Mouse (Mus musculus): ENCODE measurements around the gene Tmem91. TPM values are rescaled to one million over a fixed set of nuclear protein-coding genes. Genes with fewer than 3 reads are reported as not detected.

Tmem91 gene
- polyA plus RNA-seq, 1 experiment from 2014 or later: 3.4 TPM

GRCm38 (mm10) chr7:25710519-25711130 lies 35.7 kb upstream of the Tmem91 start:
- H3K4me3 ChIP-seq (replicated peaks): no peak overlapping the region
- 0 out of 2 replicates have a peak overlapping the region, but pooled peaks have one; percentile 4 for H3K9ac ChIP-seq
- H3K4me2 ChIP-seq (replicated peaks): peak overlapping the region; percentile 36
- ATAC-seq (ENCODE audit: insufficient number of reproducible peaks, low FRiP score, low TSS enrichment, low read depth): no peak
- peak overlapping the region; percentile 63; the same call in 1 of the 2 replicates for H3K27ac ChIP-seq (replicated peaks)
- no peaks in the 10 kb centered on the region for H3K9me3 ChIP-seq (replicated peaks)
- H3K36me3 ChIP-seq: peaks cover 37% of the 10 kb centered on the region
- WGBS: 6% methylated on average over 6 of the region's 7 CpGs
- H3K27me3 ChIP-seq: no peaks in the 10 kb centered on the region
- H3K4me1 ChIP-seq: peaks cover 44% of the 10 kb centered on the region

GRCm38 (mm10) chr7:25709961-25710360 lies 35.0 kb upstream of the Tmem91 start:
- Histone ChIP-seq H3K4me2 (replicated peaks) (peak overlapping the region; percentile 36; the same call in 1 of the 2 replicates), H3K4me1 (peaks cover 44% of the 10 kb centered on the region), H3K9ac (0 out of 2 replicates have a peak overlapping the region, but pooled peaks have one; percentile 4), H3K27ac (replicated peaks) (peak overlapping the region; percentile 63; the same call in 1 of the 2 replicates), H3K36me3 (peaks cover 30% of the 10 kb centered on the region), H3K9me3 (replicated peaks) (no peaks in the 10 kb centered on the region), H3K4me3 (replicated peaks) (no peak overlapping the region), H3K27me3 (no peaks in the 10 kb centered on the region)
- ATAC-seq (ENCODE audit: insufficient number of reproducible peaks, low FRiP score, low TSS enrichment, low read depth): peak; percentile 25; the same call in 1 of the 2 replicates
- 10% methylated on average over 12 of the region's 12 CpGs for WGBS

- Histone ChIP-seq H3K4me3 (replicated peaks) (no peak overlapping the region), H3K27me3 (peaks cover 6% of the 10 kb centered on the region; the same call in 1 of the 2 replicates), H3K4me2 (replicated peaks) (no peak overlapping the region), H3K9ac (no peak overlapping the region), H3K36me3 (peaks cover 8% of the 10 kb centered on the region; the same call in 1 of the 2 replicates), H3K9me3 (replicated peaks) (no peaks in the 10 kb centered on the region), H3K4me1 (peaks cover 52% of the 10 kb centered on the region), H3K27ac (replicated peaks) (peak overlapping the region; percentile 68)
- peak; percentile 17 for ATAC-seq (ENCODE audit: insufficient number of reproducible peaks, low FRiP score, low TSS enrichment, low read depth)
- 44% methylated on average over 15 of the region's 15 CpGs for WGBS
Observed at GRCm38 (mm10) chr7:25707581-25708292, 32.8 kb upstream of the Tmem91 start.

- no peak for ATAC-seq (ENCODE audit: insufficient number of reproducible peaks, low FRiP score, low TSS enrichment, low read depth)
- H3K4me2 ChIP-seq (replicated peaks): no peak overlapping the region
- H3K27ac ChIP-seq (replicated peaks): peak overlapping the region; percentile 68; the same call in 1 of the 2 replicates
- 47% methylated on average over 7 of the region's 7 CpGs for WGBS
- H3K4me3 ChIP-seq (replicated peaks): no peak overlapping the region
- no peaks in the 10 kb centered on the region for H3K9me3 ChIP-seq (replicated peaks)
- no peak overlapping the region for H3K9ac ChIP-seq
- peaks cover 43% of the 10 kb centered on the region for H3K4me1 ChIP-seq
- H3K36me3 ChIP-seq: peaks cover 7% of the 10 kb centered on the region; the same call in 1 of the 2 replicates
- H3K27me3 ChIP-seq: peaks cover 6% of the 10 kb centered on the region; the same call in 1 of the 2 replicates
Observed at GRCm38 (mm10) chr7:25706578-25707170, 31.7 kb upstream of the Tmem91 start.

- peaks cover 6% of the 10 kb centered on the region; the same call in 1 of the 2 replicates for H3K27me3 ChIP-seq
- H3K27ac ChIP-seq (replicated peaks): no peak overlapping the region
- H3K36me3 ChIP-seq: peaks cover 16% of the 10 kb centered on the region
- no peaks in the 10 kb centered on the region for H3K9me3 ChIP-seq (replicated peaks)
- ATAC-seq (ENCODE audit: insufficient number of reproducible peaks, low FRiP score, low TSS enrichment, low read depth): no peak
- H3K4me2 ChIP-seq (replicated peaks): no peak overlapping the region
- peaks cover 35% of the 10 kb centered on the region for H3K4me1 ChIP-seq
- H3K9ac ChIP-seq: no peak overlapping the region
- 55% methylated on average over 6 of the region's 6 CpGs for WGBS
- no peak overlapping the region for H3K4me3 ChIP-seq (replicated peaks)
Observed at GRCm38 (mm10) chr7:25705801-25706251, 30.9 kb upstream of the Tmem91 start.

- Histone ChIP-seq H3K27me3 (peaks cover 6% of the 10 kb centered on the region; the same call in 1 of the 2 replicates), H3K4me1 (peaks cover 25% of the 10 kb centered on the region), H3K9me3 (replicated peaks) (no peaks in the 10 kb centered on the region), H3K9ac (no peak overlapping the region), H3K4me3 (replicated peaks) (no peak overlapping the region), H3K4me2 (replicated peaks) (peak overlapping the region; percentile 41), H3K27ac (replicated peaks) (no peak overlapping the region), H3K36me3 (peaks cover 18% of the 10 kb centered on the region)
- 13% methylated on average over 36 of the region's 37 CpGs for WGBS
- no peak for ATAC-seq (ENCODE audit: insufficient number of reproducible peaks, low FRiP score, low TSS enrichment, low read depth)
Observed at GRCm38 (mm10) chr7:25704716-25705364, 29.9 kb upstream of the Tmem91 start.

GRCm38 (mm10) chr7:25703793-25704494 lies 29.0 kb upstream of the Tmem91 start:
- H3K36me3 ChIP-seq: peaks cover 18% of the 10 kb centered on the region
- no peak for ATAC-seq (ENCODE audit: insufficient number of reproducible peaks, low FRiP score, low TSS enrichment, low read depth)
- peaks cover 22% of the 10 kb centered on the region for H3K4me1 ChIP-seq
- no peak overlapping the region for H3K9ac ChIP-seq
- 26% methylated on average over 10 of the region's 10 CpGs for WGBS
- H3K27ac ChIP-seq (replicated peaks): no peak overlapping the region
- no peaks in the 10 kb centered on the region for H3K9me3 ChIP-seq (replicated peaks)
- H3K4me3 ChIP-seq (replicated peaks): no peak overlapping the region
- H3K27me3 ChIP-seq: peaks cover 6% of the 10 kb centered on the region; the same call in 1 of the 2 replicates
- no peak overlapping the region for H3K4me2 ChIP-seq (replicated peaks)

GRCm38 (mm10) chr7:25702350-25702749 lies 27.4 kb upstream of the Tmem91 start:
- Histone ChIP-seq H3K4me2 (replicated peaks) (no peak overlapping the region), H3K4me3 (replicated peaks) (no peak overlapping the region), H3K27ac (replicated peaks) (no peak overlapping the region), H3K9ac (no peak overlapping the region), H3K27me3 (peaks cover 6% of the 10 kb centered on the region; the same call in 1 of the 2 replicates), H3K9me3 (replicated peaks) (no peaks in the 10 kb centered on the region), H3K36me3 (peaks cover 18% of the 10 kb centered on the region), H3K4me1 (peaks cover 9% of the 10 kb centered on the region)
- 96% methylated on average over 2 of the region's 2 CpGs for WGBS
- no peak for ATAC-seq (ENCODE audit: insufficient number of reproducible peaks, low FRiP score, low TSS enrichment, low read depth)

- Histone ChIP-seq H3K4me3 (replicated peaks) (no peak overlapping the region), H3K4me2 (replicated peaks) (no peak overlapping the region), H3K27ac (replicated peaks) (no peak overlapping the region), H3K27me3 (peaks cover 6% of the 10 kb centered on the region; the same call in 1 of the 2 replicates), H3K36me3 (peaks cover 18% of the 10 kb centered on the region), H3K4me1 (peaks cover 8% of the 10 kb centered on the region), H3K9ac (no peak overlapping the region), H3K9me3 (replicated peaks) (no peaks in the 10 kb centered on the region)
- ATAC-seq (ENCODE audit: insufficient number of reproducible peaks, low FRiP score, low TSS enrichment, low read depth): no peak
- 75% methylated on average over 12 of the region's 12 CpGs for WGBS
Observed at GRCm38 (mm10) chr7:25700732-25701131, 25.8 kb upstream of the Tmem91 start.

- H3K9me3 ChIP-seq (replicated peaks): no peaks in the 10 kb centered on the region
- no peak overlapping the region for H3K9ac ChIP-seq
- no peak overlapping the region for H3K4me3 ChIP-seq (replicated peaks)
- no peak overlapping the region for H3K4me2 ChIP-seq (replicated peaks)
- H3K27me3 ChIP-seq: peaks cover 6% of the 10 kb centered on the region; the same call in 1 of the 2 replicates
- WGBS: 55% methylated on average over 13 of the region's 13 CpGs
- no peak for ATAC-seq (ENCODE audit: insufficient number of reproducible peaks, low FRiP score, low TSS enrichment, low read depth)
- H3K36me3 ChIP-seq: peaks cover 18% of the 10 kb centered on the region
- H3K4me1 ChIP-seq: peaks cover 8% of the 10 kb centered on the region
- H3K27ac ChIP-seq (replicated peaks): no peak overlapping the region
Observed at GRCm38 (mm10) chr7:25699851-25700250, 24.9 kb upstream of the Tmem91 start.
